In the genomic region with DNA sequence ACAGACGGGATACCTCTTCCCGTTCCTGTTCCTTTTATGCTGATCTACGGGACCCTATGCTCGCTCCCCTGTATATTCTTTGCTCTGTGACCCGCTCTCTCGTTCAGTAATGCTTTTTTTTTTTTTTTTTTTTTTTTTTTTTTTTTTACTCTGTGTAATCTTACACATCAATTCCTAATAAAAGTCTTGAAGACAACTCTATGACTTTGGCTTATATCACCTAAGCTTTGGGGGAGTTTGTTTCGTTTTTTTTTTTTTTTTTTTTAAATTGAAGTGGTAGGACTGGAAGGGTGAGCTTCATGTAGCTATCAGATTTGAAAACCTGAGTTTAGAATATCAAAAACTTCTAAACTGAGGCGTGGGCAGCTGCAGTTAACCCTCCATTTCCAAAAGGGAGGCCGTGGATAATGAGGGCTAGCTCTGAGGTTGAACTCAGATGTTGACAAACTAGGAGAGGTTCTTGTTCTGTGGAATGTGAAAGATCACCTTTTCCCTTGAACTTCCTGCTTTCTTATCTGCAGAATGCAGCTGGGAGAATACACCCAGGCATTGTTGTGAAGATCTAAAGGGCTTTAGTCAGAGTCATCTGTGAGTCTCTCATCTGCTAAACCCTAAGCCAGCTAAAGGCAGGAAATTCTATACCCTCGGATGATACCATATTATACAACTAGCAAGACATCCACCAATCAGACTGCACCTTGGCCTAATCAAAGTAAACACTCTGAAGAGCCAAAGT, we compare ENCODE assay signal across 15 mouse cellular contexts. TPM values are rescaled to one million over a fixed set of nuclear protein-coding genes. Genes with fewer than 3 reads are reported as not detected.
DNase-seq lines count a peak whose midpoint lies in the region; ATAC-seq and TF ChIP-seq lines count a peak whose summit lies in the region.
"Had no signal": no experiment of that assay in that cellular context is flagged by ENCODE, and none has a peak within 500 bp of the region (broad histone marks: within the 10 kb centered on the region; RNA-seq: fewer than 3 reads in every experiment).

No protein-coding gene starts in this region.

- no peaks in the 10 kb centered on the region for H3K36me3 ChIP-seq in intestine, embryonic 15.5 days
- H3K36me3 ChIP-seq in intestine, postnatal 0 days (ENCODE audit: control insufficient read depth, insufficient read depth) = no peaks in the 10 kb centered on the region
- peaks cover 0 to 7% of the 10 kb centered on the region in 2 experiments; a peak in 2 of 4 replicates for H3K36me3 ChIP-seq in MEL (ENCODE audit: control insufficient read depth in 1 of 2, insufficient read depth in 2 of 2, low read length in 2 of 2)
- no peaks in the 10 kb centered on the region for H3K36me3 ChIP-seq in liver, embryonic 15.5 days (replicated peaks)
- H3K36me3 ChIP-seq: embryonic facial prominence, embryonic 12.5 days; limb, embryonic 12.5 days had no signal

- H3K4me2 ChIP-seq in intestine, embryonic 15.5 days (replicated peaks) = no peak overlapping the region
- H3K4me2 ChIP-seq in intestine, postnatal 0 days (replicated peaks; ENCODE audit: low read depth) = no peak overlapping the region
- no peak overlapping the region for H3K4me2 ChIP-seq in liver, embryonic 15.5 days
- H3K4me2 ChIP-seq: embryonic facial prominence, embryonic 12.5 days; hindbrain, embryonic 14.5 days; limb, embryonic 12.5 days had no signal

- peak; percentile 59; the same call in 1 of the 2 replicates for ATAC-seq in intestine, embryonic 15.5 days
- no peak for ATAC-seq in intestine, postnatal 0 days
- ATAC-seq in liver, embryonic 15.5 days (ENCODE audit: insufficient read depth) = peak; percentile 36; the same call in 1 of the 2 replicates

- no peak overlapping the region for H3K27ac ChIP-seq in intestine, embryonic 15.5 days
- no peak overlapping the region for H3K27ac ChIP-seq in intestine, postnatal 0 days (ENCODE audit: low read depth, low read length)
- H3K27ac ChIP-seq in MEL (ENCODE audit: control insufficient read depth, low read depth, low read length) = peak overlapping the region; percentile 60
- no peak overlapping the region for H3K27ac ChIP-seq in liver, embryonic 15.5 days (replicated peaks)
- H3K27ac ChIP-seq: embryonic facial prominence, embryonic 12.5 days; hindbrain, embryonic 14.5 days; limb, embryonic 12.5 days had no signal

- no peak overlapping the region for H3K9ac ChIP-seq in intestine, embryonic 15.5 days
- no peak overlapping the region for H3K9ac ChIP-seq in intestine, postnatal 0 days (ENCODE audit: low read depth, low read length)
- no peak overlapping the region for H3K9ac ChIP-seq in MEL (ENCODE audit: control insufficient read depth, low read depth, low read length, poor library complexity, severe bottlenecking)
- H3K9ac ChIP-seq in liver, embryonic 15.5 days = no peak overlapping the region
- H3K9ac ChIP-seq: embryonic facial prominence, embryonic 12.5 days; hindbrain, embryonic 14.5 days; limb, embryonic 12.5 days had no signal

- WGBS in intestine, embryonic 15.5 days = 58% methylated on average over 10 of the region's 10 CpGs
- WGBS in intestine, postnatal 0 days = 58% methylated on average over 10 of the region's 10 CpGs
- 46% methylated on average over 10 of the region's 10 CpGs for WGBS in liver, embryonic 15.5 days (ENCODE audit: insufficient replicate concordance)

- DNase-seq in CD4-positive helper T cell, adult 2 months (ENCODE audit: low read depth, low spot score) = peak; percentile 51
- DNase-seq in MEL (ENCODE audit: low read depth, low spot score) = peak; percentile 90
- no peak for DNase-seq in spleen, adult 12 weeks (ENCODE audit: low spot score)
- DNase-seq in adrenal gland, postnatal 10 days = no peak
- DNase-seq: adrenal gland, postnatal 25 days; cerebellum, postnatal 25 days; kidney, adult 9 months; lung, postnatal 14 days; midbrain, embryonic 14.5 days had no signal

- no peak overlapping the region for H3K4me3 ChIP-seq in intestine, embryonic 15.5 days (replicated peaks)
- H3K4me3 ChIP-seq in intestine, postnatal 0 days (ENCODE audit: low read depth, low read length) = no peak overlapping the region
- H3K4me3 ChIP-seq in MEL (ENCODE audit: control insufficient read depth in 1 of 2, insufficient read depth in 1 of 2, low read depth in 2 of 2, low read length in 2 of 2) = no peak overlapping the region
- H3K4me3 ChIP-seq in liver, embryonic 15.5 days (replicated peaks) = no peak overlapping the region
- H3K4me3 ChIP-seq: embryonic facial prominence, embryonic 12.5 days; limb, embryonic 12.5 days had no signal

- peaks cover 4% of the 10 kb centered on the region; the same call in 1 of the 2 replicates for H3K4me1 ChIP-seq in intestine, embryonic 15.5 days (replicated peaks)
- no peaks in the 10 kb centered on the region for H3K4me1 ChIP-seq in intestine, postnatal 0 days (replicated peaks; ENCODE audit: control insufficient read depth, insufficient read depth, low read length)
- peaks cover 1 to 12% of the 10 kb centered on the region in 2 experiments; a peak in 3 of 4 replicates for H3K4me1 ChIP-seq in MEL (ENCODE audit: control insufficient read depth in 1 of 2, insufficient read depth in 2 of 2, low read length in 2 of 2)
- H3K4me1 ChIP-seq in liver, embryonic 15.5 days (replicated peaks) = 0 out of 2 replicates have a peak, but pooled peaks cover 4% of the 10 kb centered on the region
- H3K4me1 ChIP-seq: embryonic facial prominence, embryonic 12.5 days had no signal

- TF ChIP-seq POLR2A in MEL (IDR thresholded peaks at IDR 0.05; ENCODE audit: control insufficient read depth in 1 of 2, insufficient read depth in 1 of 2, low read depth in 1 of 2, low read length in 2 of 2, poor library complexity in 1 of 2) = no peak

- H3K79me2 ChIP-seq in MEL (ENCODE audit: control insufficient read depth, insufficient read depth, low read length, poor library complexity) = no peaks in the 10 kb centered on the region

- peak; percentile 89 to 94 for TF ChIP-seq EP300 in MEL (IDR thresholded peaks at IDR 0.05; ENCODE audit: low read depth in 1 of 2, low read length in 2 of 2)

- TF ChIP-seq RAD21 in MEL (IDR thresholded peaks at IDR 0.05; ENCODE audit: low read depth, low read length) = no peak

- H3K27me3 ChIP-seq in intestine, embryonic 15.5 days (replicated peaks) = no peaks in the 10 kb centered on the region
- H3K27me3 ChIP-seq in intestine, postnatal 0 days (replicated peaks; ENCODE audit: control insufficient read depth, insufficient read depth, low read length) = no peaks in the 10 kb centered on the region
- H3K27me3 ChIP-seq in MEL (ENCODE audit: control insufficient read depth in 1 of 2, insufficient read depth in 2 of 2, low read length in 2 of 2) = no peaks in the 10 kb centered on the region
- no peaks in the 10 kb centered on the region for H3K27me3 ChIP-seq in liver, embryonic 15.5 days
- H3K27me3 ChIP-seq: embryonic facial prominence, embryonic 12.5 days; limb, embryonic 12.5 days had no signal

- H3K9me3 ChIP-seq in intestine, embryonic 15.5 days = no peaks in the 10 kb centered on the region
- H3K9me3 ChIP-seq in intestine, postnatal 0 days (ENCODE audit: control insufficient read depth) = no peaks in the 10 kb centered on the region
- H3K9me3 ChIP-seq in MEL (replicated peaks; ENCODE audit: insufficient read depth, low read length) = no peaks in the 10 kb centered on the region
- H3K9me3 ChIP-seq in liver, embryonic 15.5 days (replicated peaks) = no peaks in the 10 kb centered on the region
- H3K9me3 ChIP-seq: embryonic facial prominence, embryonic 12.5 days; limb, embryonic 12.5 days had no signal

- no peak for TF ChIP-seq CTCF in intestine, postnatal 0 days (IDR thresholded peaks at IDR 0.05; ENCODE audit: low read depth)
- no peak for TF ChIP-seq CTCF in MEL (IDR thresholded peaks at IDR 0.05 in 2 of 3, conservative IDR thresholded peaks at IDR 0.05 in 1 of 3; ENCODE audit: control insufficient read depth in 1 of 3, insufficient read depth in 1 of 3, low read depth in 2 of 3, low read length in 3 of 3, poor library complexity in 1 of 3, severe bottlenecking in 1 of 3)

TF ChIP-seq in MEL, 35 proteins besides CTCF, POLR2A, EP300 and RAD21:
- TF ChIP-seq MYC (IDR thresholded peaks at IDR 0.05; ENCODE audit: low read depth, low read length) (no peak), MAFK (IDR thresholded peaks at IDR 0.05; ENCODE audit: borderline replicate concordance, low read depth, low read length) (no peak), TCF12 (IDR thresholded peaks at IDR 0.05; ENCODE audit: low read depth, low read length) (peak; percentile 93), HCFC1 (IDR thresholded peaks at IDR 0.05; ENCODE audit: low read depth, low read length) (peak; percentile 31; the same call in 1 of the 2 replicates), ZNF384 (IDR thresholded peaks at IDR 0.05; ENCODE audit: low read depth, low read length) (peak; percentile 85), ETS1 (IDR thresholded peaks at IDR 0.05; ENCODE audit: low read depth, low read length) (peak; percentile 99), TBP (IDR thresholded peaks at IDR 0.05; ENCODE audit: low read depth, low read length) (peak; percentile 30; the same call in 1 of the 2 replicates), RCOR1 (IDR thresholded peaks at IDR 0.05; ENCODE audit: low read depth, low read length) (peak; percentile 56; the same call in 1 of the 2 replicates), UBTF (IDR thresholded peaks at IDR 0.05; ENCODE audit: borderline replicate concordance, insufficient read depth, low read depth, low read length) (no peak), GATA1 (IDR thresholded peaks at IDR 0.05; ENCODE audit: low read depth, low read length) (peak; percentile 95), TAL1 (IDR thresholded peaks at IDR 0.05; ENCODE audit: low read length) (peak; percentile 97), SIN3A (IDR thresholded peaks at IDR 0.05; ENCODE audit: low read length) (peak; percentile 78)

RNA-seq across cellular contexts. Expression of gene Dusp10, which starts 3.1 kb away (rescaled TPM):
- polyA plus RNA-seq in intestine, embryonic 15.5 days (2015; fragmentation: Nextera tagmentation; extraction: Ambion mirVana) = 10.2 and 11.9 TPM in 2 replicates
- polyA plus RNA-seq in intestine, postnatal 0 days (2015; fragmentation: Nextera tagmentation; extraction: Ambion mirVana) = 6.5 and 8.1 TPM in 2 replicates
- 1.4 TPM in 2 replicates for total RNA-seq in MEL (2012; rRNA removed)
- 1 to 10 TPM in 1 of 2 experiments, not detected in 1; 2.3 TPM for polyA plus RNA-seq in MEL (2012; ENCODE audit: insufficient read depth in 1 of 2, insufficient read length in 2 of 2, low read depth in 1 of 2, low replicate concordance in 2 of 2, missing spikeins in 1 of 2)
- polyA plus RNA-seq in liver, embryonic 15.5 days (2015; fragmentation: Nextera tagmentation; extraction: Ambion mirVana) = 2.5 and 2.6 TPM in 2 replicates
- total RNA-seq in adrenal gland, postnatal 10 days (2021) = 10 to 100 TPM; 17.4 to 30.9 TPM

RNA-seq across cellular contexts. Expression of gene 1700056E22Rik, which starts 17.9 kb away (rescaled TPM):
- polyA plus RNA-seq in intestine, embryonic 15.5 days (2015; fragmentation: Nextera tagmentation; extraction: Ambion mirVana) = 1.2 and 1.7 TPM in 2 replicates
- polyA plus RNA-seq in intestine, postnatal 0 days (2015; fragmentation: Nextera tagmentation; extraction: Ambion mirVana) = 1.2 and 1.5 TPM in 2 replicates
- 0.16 and 0.35 TPM in 2 replicates for total RNA-seq in MEL (2012; rRNA removed)
- polyA plus RNA-seq in MEL (2012; ENCODE audit: insufficient read depth in 1 of 2, insufficient read length in 2 of 2, low read depth in 1 of 2, low replicate concordance in 2 of 2, missing spikeins in 1 of 2) = 1 to 10 TPM in 1 of 2 experiments, not detected in 1; 1.1 TPM
- 0.43 and 0.45 TPM in 2 replicates for polyA plus RNA-seq in liver, embryonic 15.5 days (2015; fragmentation: Nextera tagmentation; extraction: Ambion mirVana)
- total RNA-seq in adrenal gland, postnatal 10 days (2021) = 1 to 10 TPM; 6.2 to 6.3 TPM

Comparison
In these comparisons a context has a peak if more than half of its experiments do, and no peak if none do; other contexts are left out.
1. DNase-seq: peak in CD4-positive helper T cell, adult 2 months (single experiment) and MEL (single experiment); none in spleen, adult 12 weeks (single experiment) and adrenal gland, postnatal 10 days (single experiment).